ENCODE assay signal across 17 mouse cellular contexts in the genomic region with DNA sequence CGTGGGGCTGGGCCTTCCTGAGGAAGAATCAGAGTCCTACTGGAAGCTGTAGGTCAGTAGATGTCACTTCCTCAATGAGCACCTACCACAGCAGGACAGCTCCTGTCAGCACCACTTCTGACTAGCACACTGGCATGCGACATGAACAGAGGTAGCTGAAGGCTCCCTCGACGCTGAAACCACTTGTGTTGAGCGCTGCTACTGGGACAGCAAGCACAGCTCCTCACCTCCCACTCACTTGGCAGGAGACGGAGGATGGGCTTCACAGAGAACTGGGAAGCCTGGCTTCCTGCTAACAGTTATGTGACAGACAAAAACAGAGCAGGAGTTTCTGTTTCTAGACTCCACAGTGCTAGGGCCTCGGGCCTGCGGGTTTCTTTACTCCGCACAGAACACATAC. TPM values are rescaled to one million over a fixed set of nuclear protein-coding genes. Genes with fewer than 3 reads are reported as not detected.
DNase-seq lines count a peak whose midpoint lies in the region; ATAC-seq and TF ChIP-seq lines count a peak whose summit lies in the region.
"Had no signal": no experiment of that assay in that cellular context is flagged by ENCODE, and none has a peak within 500 bp of the region (broad histone marks: within the 10 kb centered on the region; RNA-seq: fewer than 3 reads in every experiment).

No protein-coding gene starts in this region.

- WGBS in heart, embryonic 16.5 days: 51% methylated on average over 9 of the region's 9 CpGs
- 47% methylated on average over 9 of the region's 9 CpGs for WGBS in heart, adult 2 months

- no peak overlapping the region for H3K4me2 ChIP-seq in heart, embryonic 16.5 days (ENCODE audit: low read depth, low read length)
- H3K4me2 ChIP-seq: hindbrain, embryonic 12.5 days; neural tube, embryonic 15.5 days had no signal

- no peak for TF ChIP-seq EP300 in heart, adult 2 months (IDR thresholded peaks at IDR 0.05; ENCODE audit: insufficient read depth, low read depth, low read length)

- no peak for TF ChIP-seq POLR2A in heart, adult 2 months (IDR thresholded peaks at IDR 0.05; ENCODE audit: insufficient read depth, low read depth, low read length)

- no peak for TF ChIP-seq CTCF in heart, adult 2 months (IDR thresholded peaks at IDR 0.05)

- no peaks in the 10 kb centered on the region for H3K4me1 ChIP-seq in heart, embryonic 16.5 days (ENCODE audit: control insufficient read depth, insufficient read depth, low read length)
- no peaks in the 10 kb centered on the region for H3K4me1 ChIP-seq in heart, adult 2 months (ENCODE audit: control insufficient read depth, insufficient read depth, low read length)
- H3K4me1 ChIP-seq: hindbrain, embryonic 12.5 days; neural tube, embryonic 15.5 days had no signal

- H3K27ac ChIP-seq in heart, embryonic 16.5 days (ENCODE audit: low read length): no peak overlapping the region
- no peak overlapping the region for H3K27ac ChIP-seq in heart, adult 2 months
- H3K27ac ChIP-seq: hindbrain, embryonic 12.5 days; macrophage; neural tube, embryonic 15.5 days had no signal

- no peaks in the 10 kb centered on the region for H3K27me3 ChIP-seq in heart, embryonic 16.5 days (ENCODE audit: control insufficient read depth, insufficient read depth, low read length)
- no peaks in the 10 kb centered on the region for H3K27me3 ChIP-seq in heart, adult 2 months (ENCODE audit: control insufficient read depth, insufficient read depth, low read length)
- H3K27me3 ChIP-seq: hindbrain, embryonic 12.5 days; neural tube, embryonic 15.5 days had no signal

- H3K79me2 ChIP-seq in heart, adult 2 months (replicated peaks; ENCODE audit: control insufficient read depth, insufficient read depth, low read length): no peaks in the 10 kb centered on the region

- H3K9me3 ChIP-seq in heart, embryonic 16.5 days (replicated peaks; ENCODE audit: control insufficient read depth, low read length): no peaks in the 10 kb centered on the region
- H3K9me3 ChIP-seq: hindbrain, embryonic 12.5 days; neural tube, embryonic 15.5 days had no signal

- peak; percentile 49 for ATAC-seq in heart, embryonic 16.5 days (replicated peaks; ENCODE audit: extremely low read depth, insufficient read depth, low FRiP score)
- ATAC-seq in granulocyte monocyte progenitor cell, adult 5-6 weeks (replicated peaks; ENCODE audit: poor library complexity, severe bottlenecking): no peak

- H3K36me3 ChIP-seq in heart, embryonic 16.5 days (ENCODE audit: control insufficient read depth, insufficient read depth): peaks cover 80% of the 10 kb centered on the region
- H3K36me3 ChIP-seq in heart, adult 2 months (ENCODE audit: control insufficient read depth, insufficient read depth, low read length): no peaks in the 10 kb centered on the region

- H3K4me3 ChIP-seq in heart, embryonic 16.5 days (ENCODE audit: low read length): no peak overlapping the region
- H3K4me3 ChIP-seq in heart, adult 2 months: no peak overlapping the region
- H3K4me3 ChIP-seq: hindbrain, embryonic 12.5 days; neural tube, embryonic 15.5 days had no signal

- DNase-seq in heart, adult 2 months: no peak
- DNase-seq in frontal cortex, postnatal 14 days (ENCODE audit: low spot score in 2 of 2): peak; percentile 36 to 44
- DNase-seq in layer of hippocampus, postnatal 14 days (ENCODE audit: low spot score in 2 of 2): peak; percentile 22 to 62
- DNase-seq in right cerebral cortex, adult 2 months (ENCODE audit: low spot score in 2 of 2): peak; percentile 78 to 81
- no peak for DNase-seq in spleen, postnatal 14 days (ENCODE audit: low spot score in 2 of 2)
- no peak for DNase-seq in cerebellum, adult 11 months
- DNase-seq: B cell, adult 2 months; cerebellum, adult 18-20 months; embryo, embryonic 11 days; lung, adult 18-20 months had no signal

- intact Hi-C loops in heart, adult 2 months (cut with DNase I): no loop called here

- no peak overlapping the region for H3K9ac ChIP-seq in heart, embryonic 16.5 days (ENCODE audit: low read length)
- H3K9ac ChIP-seq in heart, adult 2 months (ENCODE audit: low read depth, low read length): no peak overlapping the region
- H3K9ac ChIP-seq: hindbrain, embryonic 12.5 days; neural tube, embryonic 15.5 days had no signal

RNA-seq across cellular contexts. Expression of gene Mbtps1, which starts 26.6 kb away (rescaled TPM):
- 68.5 and 72.4 TPM in 2 replicates for polyA plus RNA-seq in heart, embryonic 16.5 days (2015; fragmentation: Nextera tagmentation; extraction: Ambion mirVana)
- 10 to 100 TPM; 32.6 to 35.4 TPM for total RNA-seq in heart, adult 2 months (2021)
- polyA plus RNA-seq in heart, adult 2 months (2012; rRNA removed): 36.6 and 51.2 TPM in 2 replicates
- 10 to 100 TPM; 63.6 to 69.8 TPM for total RNA-seq in layer of hippocampus, postnatal 14 days (2021)
- 56.5 and 57.3 TPM in 2 replicates for total RNA-seq in granulocyte monocyte progenitor cell, adult 5-6 weeks (2014; fragmentation: Nextera tagmentation)
- total RNA-seq in granulocyte monocyte progenitor cell, adult 5-6 weeks (2017): 44.0 and 46.6 TPM in 2 replicates

RNA-seq across cellular contexts. Expression of gene Slc38a8, which starts 30.5 kb away (rescaled TPM):
- polyA plus RNA-seq in heart, embryonic 16.5 days (2015; fragmentation: Nextera tagmentation; extraction: Ambion mirVana): not detected in 2 replicates
- total RNA-seq in heart, adult 2 months (2021): not detected
- polyA plus RNA-seq in heart, adult 2 months (2012; rRNA removed): 0.12 TPM in 1 of 2 replicates, not detected in the other
- total RNA-seq in layer of hippocampus, postnatal 14 days (2021): under 1 TPM; 0.23 to 0.29 TPM
- total RNA-seq in granulocyte monocyte progenitor cell, adult 5-6 weeks (2014; fragmentation: Nextera tagmentation): not detected in 2 replicates
- not detected in 2 replicates for total RNA-seq in granulocyte monocyte progenitor cell, adult 5-6 weeks (2017)
- polyA plus RNA-seq: kidney, embryonic 14.5 days; macrophage; neural tube, embryonic 15.5 days; stomach, embryonic 16.5 days had no signal

RNA-seq across cellular contexts. Expression of gene Hsdl1, which starts 43.0 kb away (rescaled TPM):
- 40.9 and 51.1 TPM in 2 replicates for polyA plus RNA-seq in heart, embryonic 16.5 days (2015; fragmentation: Nextera tagmentation; extraction: Ambion mirVana)
- total RNA-seq in heart, adult 2 months (2021): 10 to 100 TPM; 17.6 to 20.4 TPM
- polyA plus RNA-seq in heart, adult 2 months (2012; rRNA removed): 11.9 and 15.6 TPM in 2 replicates
- 10 to 100 TPM; 39.1 to 40.8 TPM for total RNA-seq in layer of hippocampus, postnatal 14 days (2021)
- total RNA-seq in granulocyte monocyte progenitor cell, adult 5-6 weeks (2014; fragmentation: Nextera tagmentation): 23.8 and 29.1 TPM in 2 replicates
- total RNA-seq in granulocyte monocyte progenitor cell, adult 5-6 weeks (2017): 34.7 and 50.2 TPM in 2 replicates

RNA-seq across cellular contexts. Expression of gene Dnaaf1, which starts 43.1 kb away (rescaled TPM):
- polyA plus RNA-seq in heart, embryonic 16.5 days (2015; fragmentation: Nextera tagmentation; extraction: Ambion mirVana): 0.50 and 0.71 TPM in 2 replicates
- total RNA-seq in heart, adult 2 months (2021): not detected
- 0.12 and 0.39 TPM in 2 replicates for polyA plus RNA-seq in heart, adult 2 months (2012; rRNA removed)
- total RNA-seq in layer of hippocampus, postnatal 14 days (2021): under 1 TPM; 0.32 to 0.48 TPM
- not detected in 2 replicates for total RNA-seq in granulocyte monocyte progenitor cell, adult 5-6 weeks (2014; fragmentation: Nextera tagmentation)
- total RNA-seq in granulocyte monocyte progenitor cell, adult 5-6 weeks (2017): 0.13 TPM in 1 of 2 replicates, not detected in the other
- polyA plus RNA-seq: macrophage had no signal

Comparison
In these comparisons a context has a peak if more than half of its experiments do, and no peak if none do; other contexts are left out.
1. DNase-seq: peak in frontal cortex, postnatal 14 days (2 of 2), layer of hippocampus, postnatal 14 days (2 of 2) and right cerebral cortex, adult 2 months (2 of 2); none in heart, adult 2 months (0 of 2), spleen, postnatal 14 days (0 of 2) and cerebellum, adult 11 months (single experiment).